In genomic region chr16:34112490-34112889, GRCm38 (mm10) we compare ENCODE assay signal across 9 mouse cellular contexts.
DNase-seq lines count a peak whose midpoint lies in the region; ATAC-seq and TF ChIP-seq lines count a peak whose summit lies in the region.
"Had no signal": no experiment of that assay in that cellular context is flagged by ENCODE, and none has a peak within 500 bp of the region (broad histone marks: within the 10 kb centered on the region; RNA-seq: fewer than 3 reads in every experiment).

No protein-coding gene starts in this region.

- no peak for TF ChIP-seq EP300 in stomach, postnatal 0 days (optimal IDR thresholded peaks at IDR 0.05)

- WGBS in intestine, embryonic 16.5 days, result 27% methylated on average over 5 of the region's 5 CpGs
- WGBS in stomach, postnatal 0 days, result 30% methylated on average over 5 of the region's 5 CpGs

- H3K27ac ChIP-seq in intestine, embryonic 16.5 days (ENCODE audit: low read length), result no peak overlapping the region
- H3K27ac ChIP-seq in stomach, postnatal 0 days (replicated peaks), result no peak overlapping the region

- H3K9me3 ChIP-seq in intestine, embryonic 16.5 days (ENCODE audit: control insufficient read depth, low read length), result no peaks in the 10 kb centered on the region
- no peaks in the 10 kb centered on the region for H3K9me3 ChIP-seq in stomach, postnatal 0 days (ENCODE audit: control insufficient read depth, low read length)

- H3K4me1 ChIP-seq in intestine, embryonic 16.5 days (ENCODE audit: control insufficient read depth, insufficient read depth, low read length), result no peaks in the 10 kb centered on the region; the same call in 1 of the 2 replicates
- no peaks in the 10 kb centered on the region for H3K4me1 ChIP-seq in stomach, postnatal 0 days (replicated peaks; ENCODE audit: control insufficient read depth, insufficient read depth)

- H3K4me3 ChIP-seq in intestine, embryonic 16.5 days (ENCODE audit: low read length), result no peak overlapping the region
- H3K4me3 ChIP-seq in stomach, postnatal 0 days (ENCODE audit: low read depth, low read length), result no peak overlapping the region
- H3K4me3 ChIP-seq: erythroblast, embryonic 14.5 days had no signal

- TF ChIP-seq CTCF in stomach, postnatal 0 days (IDR thresholded peaks at IDR 0.05; ENCODE audit: low read depth), result peak; percentile 80

- peak; percentile 73 for ATAC-seq in intestine, embryonic 16.5 days
- peak; percentile 76 for ATAC-seq in stomach, postnatal 0 days (ENCODE audit: low FRiP score, low TSS enrichment)
- no peak for ATAC-seq in cerebellum, adult (ENCODE audit: insufficient number of reproducible peaks, low FRiP score, low TSS enrichment)

- no peak overlapping the region for H3K4me2 ChIP-seq in intestine, embryonic 16.5 days (ENCODE audit: low read depth, low read length)
- no peak overlapping the region for H3K4me2 ChIP-seq in stomach, postnatal 0 days (replicated peaks; ENCODE audit: low read depth)

- H3K27me3 ChIP-seq in intestine, embryonic 16.5 days (replicated peaks; ENCODE audit: control insufficient read depth, insufficient read depth, low read length), result no peaks in the 10 kb centered on the region
- H3K27me3 ChIP-seq in stomach, postnatal 0 days (ENCODE audit: control insufficient read depth, insufficient read depth, low read length), result no peaks in the 10 kb centered on the region

- no peak overlapping the region for H3K9ac ChIP-seq in intestine, embryonic 16.5 days (ENCODE audit: low read depth, low read length)
- H3K9ac ChIP-seq in stomach, postnatal 0 days (ENCODE audit: low read length), result no peak overlapping the region

- no peaks in the 10 kb centered on the region for H3K36me3 ChIP-seq in intestine, embryonic 16.5 days (ENCODE audit: control insufficient read depth, insufficient read depth, low read length)
- H3K36me3 ChIP-seq in stomach, postnatal 0 days (ENCODE audit: control insufficient read depth, insufficient read depth, low read length), result no peaks in the 10 kb centered on the region

- peak; percentile 26 for DNase-seq in gastrocnemius, adult 18-20 months (ENCODE audit: low spot score)
- DNase-seq in gastrocnemius, postnatal 4 days (ENCODE audit: low spot score in 2 of 2), result no peak
- peak; percentile 22 for DNase-seq in urinary bladder, adult 2 months (ENCODE audit: low spot score)
- DNase-seq in urinary bladder, postnatal 10 days (ENCODE audit: low spot score), result no peak
- DNase-seq in stomach, postnatal 0 days (ENCODE audit: low spot score), result peak; percentile 45
- no peak for DNase-seq in adrenal gland, postnatal 4 days (ENCODE audit: low spot score in 2 of 2)

Comparison
In these comparisons a context has a peak if more than half of its experiments do, and no peak if none do; other contexts are left out.
1. DNase-seq: peak in gastrocnemius, adult 18-20 months (single experiment), urinary bladder, adult 2 months (single experiment) and stomach, postnatal 0 days (single experiment); none in gastrocnemius, postnatal 4 days (0 of 2), urinary bladder, postnatal 10 days (single experiment) and adrenal gland, postnatal 4 days (0 of 2).